Mouse (Mus musculus) right cerebral cortex, postnatal 14 days (tissue): ENCODE data around the gene Chka.

Experiments
- DNase-seq: peaks from one replicate; pipeline ENCODE4 v3.0.0; 2022

Chka gene

DNA sequence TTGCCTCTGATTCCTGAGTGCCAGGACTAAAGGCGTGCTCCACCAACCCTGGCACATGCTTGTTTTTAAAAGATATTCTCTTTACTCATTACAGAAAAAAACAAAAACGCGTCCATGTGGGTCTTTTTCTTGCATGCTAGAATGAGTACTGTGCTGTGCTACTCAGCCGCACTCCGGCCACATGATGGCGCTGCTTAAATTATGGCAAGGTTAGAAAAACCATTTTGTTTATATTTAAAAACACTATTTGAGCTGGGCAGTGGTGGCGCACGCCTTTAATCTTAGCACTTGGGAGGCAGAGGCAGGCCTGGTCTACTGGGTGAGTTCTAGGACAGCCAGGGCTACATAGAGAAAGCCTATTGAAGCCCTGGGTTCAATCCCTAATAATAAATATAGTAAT is 38.6 kb downstream of the Chka start:
- no peak for DNase-seq

GRCm38 (mm10) chr19:3893545-3894116 is 42.1 kb downstream of the Chka start:
- DNase-seq, result no peak

DNA sequence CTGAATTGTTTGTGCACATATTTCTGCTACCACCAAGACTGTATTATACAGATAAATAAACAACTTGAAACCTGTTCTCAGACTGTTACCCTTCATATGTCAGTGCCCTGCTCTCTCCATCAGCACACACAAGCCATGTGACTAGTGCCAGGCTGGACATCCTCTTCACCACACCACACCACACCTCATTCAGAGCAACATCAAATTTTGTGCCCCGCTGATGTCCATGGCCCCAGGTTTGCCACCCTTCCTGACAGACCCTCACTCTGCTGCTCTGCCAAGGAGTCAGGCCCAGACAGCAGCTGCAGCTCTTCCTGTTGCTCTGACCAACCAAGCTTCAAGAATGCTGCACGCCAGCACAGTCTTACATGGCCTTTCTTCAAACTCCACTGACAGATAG is 42.7 kb downstream of the Chka start:
- no peak for DNase-seq

DNA sequence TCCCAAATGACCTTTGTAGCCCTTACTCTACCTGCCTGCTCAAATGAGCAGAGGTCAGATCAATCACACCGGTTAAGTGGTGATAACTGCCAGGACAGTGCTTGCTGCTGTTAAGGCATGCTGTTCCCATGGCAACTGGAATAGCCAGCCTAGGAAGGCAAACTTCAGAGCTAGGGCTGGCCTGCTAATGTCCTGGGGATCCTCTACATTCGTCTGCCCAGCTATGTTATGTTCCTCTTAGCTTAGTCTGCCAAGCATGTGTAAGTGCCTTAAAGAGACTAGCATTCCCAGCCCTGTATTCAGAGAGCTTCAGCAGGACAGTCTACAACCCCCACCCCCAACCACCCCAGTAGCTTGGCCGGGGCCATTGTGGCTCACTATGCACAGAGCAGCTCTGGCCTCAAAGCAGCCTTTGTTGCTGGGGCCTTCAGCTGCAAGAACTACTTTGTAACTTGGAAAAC is 43.6 kb downstream of the Chka start:
- no peak for DNase-seq

DNA sequence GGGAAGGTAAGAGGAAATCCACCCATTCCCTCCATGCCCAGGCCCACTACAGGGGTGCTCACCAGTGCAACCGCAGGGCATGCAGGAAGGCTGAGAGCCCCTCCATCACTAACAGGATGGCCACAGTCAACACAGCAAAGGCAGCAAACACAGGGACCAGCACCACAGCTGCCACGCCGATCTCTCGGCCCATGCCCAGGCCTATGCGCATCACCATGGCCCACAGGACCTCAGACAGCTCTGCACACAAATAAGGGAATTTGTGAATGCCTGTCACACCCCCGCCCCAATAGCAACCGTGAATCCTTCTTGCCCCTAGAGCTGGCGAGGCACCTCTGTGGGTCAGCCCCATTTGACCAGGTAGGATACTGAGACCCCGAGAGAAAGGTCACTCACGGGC is 44.6 kb downstream of the Chka start:
- no peak for DNase-seq

DNA sequence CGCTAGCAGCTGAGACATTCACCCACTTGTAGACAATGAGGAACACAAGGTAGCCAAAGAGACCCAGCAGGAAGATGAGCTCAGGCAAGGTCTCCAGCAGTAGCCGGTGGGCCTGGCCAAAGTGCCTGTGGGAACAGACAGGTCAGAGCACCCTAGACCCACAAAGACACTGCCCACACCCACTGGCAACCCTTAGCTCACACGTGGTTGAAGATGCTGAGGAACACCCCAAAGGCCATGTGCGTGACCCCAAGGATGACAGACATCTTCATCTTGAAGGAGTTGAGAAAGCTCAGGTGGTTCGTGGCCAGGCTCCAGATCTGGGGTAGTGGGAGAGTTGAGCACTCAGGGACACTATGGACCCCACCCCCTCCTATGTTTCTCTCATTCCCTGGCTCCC is 46.0 kb downstream of the Chka start:
- DNase-seq, result no peak

- DNase-seq, result no peak
Observed at GRCm38 (mm10) chr19:3898952-3899351, 47.4 kb downstream of the Chka start.

- no peak for DNase-seq
Observed at GRCm38 (mm10) chr19:3899618-3900017, 48.0 kb downstream of the Chka start.

- no peak for DNase-seq
Observed at GRCm38 (mm10) chr19:3902966-3903365, 51.4 kb downstream of the Chka start.

DNA sequence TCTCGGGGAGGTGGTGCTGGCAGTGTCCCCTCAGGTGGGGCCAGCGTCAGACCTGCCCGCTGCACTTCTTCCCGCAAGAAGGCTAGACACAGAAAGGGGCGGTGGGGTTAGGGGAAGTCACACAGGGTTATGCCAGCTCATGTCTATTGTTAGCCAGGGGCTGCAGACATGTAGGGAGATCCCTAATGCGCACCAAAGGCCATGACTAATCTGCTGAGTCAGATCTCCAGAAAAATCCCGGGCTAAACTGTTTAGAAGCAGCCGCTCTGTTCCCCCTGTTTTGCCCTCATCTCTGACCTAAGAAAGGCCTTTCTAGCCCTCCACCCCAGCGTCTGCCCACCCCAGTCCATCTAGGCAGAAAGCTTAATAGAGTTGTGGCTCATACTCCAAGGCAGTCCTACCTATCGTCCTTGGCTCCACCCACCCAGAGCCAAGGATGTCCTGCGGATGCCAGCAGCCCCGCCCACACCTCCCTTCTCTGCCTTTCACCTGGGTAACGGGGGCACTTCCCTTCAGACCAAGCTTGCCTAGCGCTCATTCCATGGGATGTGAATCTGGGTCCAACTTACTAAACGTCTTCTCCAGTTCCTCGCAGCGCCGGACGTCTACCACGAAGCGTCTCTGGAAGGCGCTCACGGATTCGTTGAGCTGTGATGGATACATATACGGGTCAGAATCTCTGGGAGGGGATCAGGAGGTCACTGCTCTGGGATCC is 52.2 kb downstream of the Chka start:
- DNase-seq, result no peak

- no peak for DNase-seq
Observed at GRCm38 (mm10) chr19:3904363-3904675, 52.7 kb downstream of the Chka start.

GRCm38 (mm10) chr19:3905261-3905969 is 53.8 kb downstream of the Chka start:
- DNase-seq, result no peak

DNA sequence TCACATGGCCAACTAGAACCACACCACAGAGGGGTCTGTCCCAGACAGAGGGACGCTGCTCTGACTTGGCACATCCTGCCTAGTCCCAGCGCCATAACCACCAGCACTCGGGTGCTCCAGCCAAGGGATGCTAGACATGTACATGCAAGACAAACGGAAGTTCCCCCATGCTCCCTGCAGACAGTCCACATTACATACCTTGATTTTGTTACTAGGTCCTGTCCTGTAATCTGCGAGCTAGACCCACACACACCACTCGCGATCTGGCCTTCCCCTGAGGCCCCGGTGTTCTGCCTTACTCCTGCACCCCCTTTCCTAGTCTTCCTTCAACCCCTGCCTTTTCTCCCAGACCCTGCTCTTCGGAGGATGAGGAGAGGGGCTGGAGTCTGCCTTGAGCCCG is 54.8 kb downstream of the Chka start:
- no peak for DNase-seq

DNA sequence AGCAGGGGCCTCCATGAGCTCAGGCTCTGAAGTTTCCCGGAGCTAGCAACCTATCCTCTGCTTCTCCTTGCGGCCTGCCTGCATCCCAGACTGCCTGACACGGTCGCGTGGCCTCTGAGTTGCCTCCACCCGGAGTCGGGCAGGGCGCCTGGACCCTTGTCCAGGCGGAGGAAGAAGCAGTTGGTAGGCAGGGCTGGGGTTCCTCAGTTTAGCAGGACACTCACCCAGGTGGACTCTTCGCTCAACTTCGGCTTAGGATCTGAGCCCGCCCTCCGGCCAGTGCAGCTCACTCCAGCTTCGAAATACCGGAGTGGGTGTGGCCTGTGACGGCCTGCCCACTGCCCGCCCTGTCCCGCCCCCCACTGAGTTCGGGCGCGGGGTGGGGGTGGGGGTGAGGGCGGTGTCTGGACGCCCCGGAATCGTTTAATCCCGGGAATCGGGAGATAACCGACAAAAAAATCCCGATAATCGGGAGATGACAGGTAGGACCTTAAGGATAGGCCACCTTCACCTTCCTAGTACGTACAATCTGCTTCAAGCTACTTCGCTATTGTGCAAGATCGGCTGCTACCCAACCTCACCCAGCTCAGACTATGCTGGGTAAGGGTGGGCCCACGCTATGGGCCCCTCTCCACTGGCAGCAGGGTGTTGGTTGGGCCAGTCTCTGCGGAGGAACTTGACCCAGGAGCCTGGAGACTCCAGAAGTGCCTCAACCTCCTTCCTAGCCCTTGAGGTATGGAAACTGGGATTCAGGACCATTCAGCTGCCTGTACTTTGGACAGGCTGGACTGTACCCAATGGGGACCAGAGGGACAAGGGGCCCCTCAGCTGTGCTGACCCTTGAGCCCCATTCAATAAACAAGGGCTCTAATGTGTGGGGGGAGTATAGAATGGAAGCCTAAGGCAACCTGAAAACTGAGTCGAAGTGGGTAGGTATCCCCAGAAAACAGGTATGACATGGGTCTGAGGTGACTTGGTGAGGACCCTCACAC is 55.5 kb downstream of the Chka start, which contains the start of gene Tcirg1:
Tcirg1 (minus strand) TSS at position 339 of the 992 bp plus-strand sequence.
- peak; percentile 52 for DNase-seq

- DNase-seq, result no peak
Observed at GRCm38 (mm10) chr19:3907876-3908660, 56.5 kb downstream of the Chka start.

GRCm38 (mm10) chr19:3910206-3910605 is 58.6 kb downstream of the Chka start:
- DNase-seq, result no peak

DNA sequence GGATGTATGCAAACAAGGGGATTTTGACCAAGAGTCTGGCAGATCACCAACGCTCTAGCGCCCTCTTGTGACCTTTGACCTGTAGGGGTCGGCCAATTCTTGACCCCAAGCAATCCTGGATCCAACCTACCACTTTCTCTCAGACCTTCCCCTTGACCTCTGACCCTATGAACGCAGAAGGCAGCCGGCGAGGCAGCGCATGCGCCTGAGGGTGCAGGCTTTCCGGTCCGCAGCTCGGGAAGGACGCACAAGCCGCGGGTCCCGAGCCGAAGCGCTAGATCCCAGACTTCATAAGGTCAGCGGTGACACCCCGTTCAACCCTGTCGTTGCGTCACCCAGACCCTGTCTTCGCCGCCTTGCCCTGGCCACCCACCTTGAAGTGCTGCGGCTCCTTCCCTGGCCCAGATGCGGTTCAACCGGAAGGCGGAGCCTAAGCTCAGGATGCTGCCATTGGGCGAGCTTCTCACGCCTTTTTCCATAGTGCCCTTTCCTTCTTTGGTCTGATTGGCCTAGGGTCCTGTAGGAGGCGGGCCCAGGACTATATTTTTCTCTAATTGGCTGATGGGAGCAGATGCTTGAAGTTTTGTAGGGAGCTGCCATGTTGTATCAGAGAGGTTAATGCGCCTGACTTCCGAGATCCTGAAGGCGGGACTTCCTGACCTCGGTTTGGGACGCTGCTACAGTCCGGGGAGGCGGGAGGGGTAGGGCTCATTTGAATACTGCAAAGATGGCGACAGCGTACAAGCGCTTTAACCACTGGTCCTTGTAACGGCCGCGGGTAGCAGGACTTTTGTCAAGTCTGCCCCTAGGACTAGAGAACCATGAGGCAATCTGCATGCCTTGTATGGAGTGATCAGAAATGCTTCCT is 61.0 kb downstream of the Chka start, which contains the start of gene Ndufs8:
Ndufs8 (minus strand) TSS at position 438 of the 868 bp plus-strand sequence.
- peak; percentile 78 for DNase-seq

- no peak for DNase-seq
Observed at GRCm38 (mm10) chr19:3913692-3914091, 62.1 kb downstream of the Chka start.

GRCm38 (mm10) chr19:3914535-3914934 is 63.0 kb downstream of the Chka start:
- DNase-seq, result no peak

DNA sequence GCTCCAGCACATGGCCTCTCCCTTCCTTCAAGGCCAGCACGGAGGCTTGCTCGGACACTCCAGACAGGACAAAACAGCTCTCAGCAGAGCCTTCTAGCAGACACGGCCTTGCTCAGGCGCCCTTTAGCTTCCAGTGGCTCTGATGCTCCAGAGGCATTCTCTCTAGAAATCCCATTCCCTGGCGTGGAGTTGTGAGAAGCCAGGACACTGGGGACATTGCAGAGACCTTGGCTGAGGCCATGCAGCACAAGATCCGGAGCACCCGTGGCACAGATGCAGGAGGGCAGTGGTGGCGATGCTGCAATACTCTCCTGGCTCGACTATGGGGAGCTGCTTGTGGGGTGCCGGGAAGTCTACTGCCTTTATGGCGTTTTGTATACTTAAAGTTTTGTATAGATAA is 65.2 kb downstream of the Chka start:
- no peak for DNase-seq

- DNase-seq, result no peak
Observed at GRCm38 (mm10) chr19:3919928-3920327, 68.4 kb downstream of the Chka start.
